Mouse (Mus musculus) limb, embryonic 12.5 days (tissue): Measurements from ENCODE around the gene Slc26a1. TPM values are rescaled to one million over a fixed set of nuclear protein-coding genes. Genes with fewer than 3 reads are reported as not detected.
A peak's percentile ranks its signal among the peaks of the same experiment; 100 is the strongest.

Source experiments
- ATAC-seq: fragments of 200-750 bp; cut with Nextera tagmentation; 2 replicates; pipeline ENCODE4 v1.8.0; 2017; ENCODE audit warnings: low read depth, moderate TSS enrichment; ENCODE audit not compliant: insufficient number of reproducible peaks, insufficient read depth, low FRiP score, low TSS enrichment
- H3K27ac ChIP-seq: fragments of 300-500 bp; sonication (generic); 2 replicates; pipeline ENCODE4 v1.5.1; 2016; ENCODE audit warnings: mild to moderate bottlenecking, moderate library complexity
- H3K27me3 ChIP-seq: fragments of 300-500 bp; sonication (generic); 2 replicates; pipeline ENCODE4 v1.6.1; 2016; ENCODE audit warnings: mild to moderate bottlenecking, moderate library complexity
- H3K36me3 ChIP-seq: fragments of 300-500 bp; sonication (generic); 2 replicates; pipeline ENCODE4 v1.6.1; 2016; ENCODE audit warnings: mild to moderate bottlenecking, moderate library complexity
- H3K4me1 ChIP-seq: fragments of 300-500 bp; sonication (generic); replicated peaks from 2 replicates; pipeline ENCODE4 v1.6.1; 2016
- H3K4me2 ChIP-seq: fragments of 300-500 bp; sonication (generic); 2 replicates; pipeline ENCODE4 v1.6.1; 2016; ENCODE audit warnings: mild to moderate bottlenecking, moderate library complexity
- H3K4me3 ChIP-seq: fragments of 300-500 bp; sonication (generic); replicated peaks from 2 replicates; pipeline ENCODE4 v1.5.1; 2016; ENCODE audit warnings: mild to moderate bottlenecking
- H3K9ac ChIP-seq: fragments of 300-500 bp; sonication (generic); replicated peaks from 2 replicates; pipeline ENCODE4 v1.6.1; 2016; ENCODE audit warnings: mild to moderate bottlenecking, moderate library complexity
- H3K9me3 ChIP-seq: fragments of 300-500 bp; sonication (generic); 2 replicates; pipeline ENCODE4 v1.6.1; 2016; ENCODE audit warnings: mild to moderate bottlenecking, moderate library complexity
- WGBS: fragments of 180-500 bp; shearing (Covaris S2); methylation state at CpG from one replicate; pipeline ENCODE4 v1.1.7; 2016; 5-methylcytosine and 5-hydroxymethylcytosine counted together
- polyA plus RNA-seq: library from polyadenylated mRNA; unstranded; fragments of >200 nt; fragmentation: Nextera tagmentation; extraction: Ambion mirVana; gene quantifications from 2 replicates; pipeline ENCODE4 v1.2.1, GENCODE M21; 2016

Gene Slc26a1
- polyA plus RNA-seq, 1 experiment from 2014 or later: 1.1 TPM

DNA sequence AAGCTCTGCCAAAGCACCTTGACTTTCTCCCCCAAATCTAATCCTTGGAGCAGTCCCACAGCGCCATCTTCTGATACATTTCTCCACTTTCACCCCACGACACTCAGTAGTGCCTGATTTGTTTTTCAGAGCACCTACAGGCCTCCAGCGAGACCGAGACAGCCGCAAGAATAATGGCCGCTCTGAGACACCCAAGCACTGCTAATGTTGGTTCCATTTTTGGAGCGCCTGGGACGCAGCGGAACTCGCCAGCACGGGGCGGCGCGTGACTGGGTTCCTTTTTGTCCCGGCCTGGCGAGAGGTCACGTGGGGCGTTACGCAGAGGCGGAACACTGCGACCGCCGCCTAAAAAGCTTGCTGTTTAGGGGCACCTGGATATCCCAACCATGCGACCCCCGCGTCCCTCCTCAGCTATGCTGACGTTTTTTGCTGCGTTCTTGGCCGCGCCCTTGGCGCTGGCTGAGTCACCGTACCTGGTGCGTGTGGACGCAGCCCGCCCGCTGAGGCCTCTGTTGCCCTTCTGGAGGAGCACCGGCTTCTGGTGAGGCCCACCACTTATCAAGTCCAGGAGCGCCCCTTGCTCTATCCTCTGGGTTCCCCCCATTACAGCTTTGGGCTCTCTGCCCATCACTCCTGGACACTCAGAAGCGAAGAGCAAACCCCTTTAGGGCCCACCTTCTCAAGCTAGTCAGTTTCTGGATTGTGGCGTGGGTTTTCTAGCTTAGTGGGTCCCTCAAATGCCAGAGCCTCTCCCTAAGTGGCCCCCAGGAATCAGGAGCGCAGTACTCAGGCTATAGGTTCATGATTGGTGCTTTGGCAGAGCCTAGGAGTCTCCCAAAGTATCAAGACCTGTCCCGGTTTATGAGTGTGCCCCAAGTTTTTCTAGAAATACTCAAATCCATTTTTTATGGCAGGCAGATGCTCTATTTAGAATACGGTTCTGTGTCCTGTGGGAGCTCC, 6.1 kb downstream of the Slc26a1 start, which contains the start of gene Dgkq:
Dgkq (minus strand) TSS at position 696 of the 960 bp plus-strand sequence.
- peak within 1 kb of the TSS; percentile 93 for H3K27ac ChIP-seq
- WGBS: 7% methylated on average over 43 of the region's 43 CpGs
- H3K27me3 ChIP-seq: no peaks in the 10 kb centered on the region
- peaks cover 15% of the 10 kb centered on the region for H3K4me1 ChIP-seq
- H3K4me2 ChIP-seq: peak within 1 kb of the TSS; percentile 75
- peaks cover 23% of the 10 kb centered on the region for H3K36me3 ChIP-seq
- no peaks in the 10 kb centered on the region for H3K9me3 ChIP-seq
- H3K9ac ChIP-seq: peak within 1 kb of the TSS; percentile 76
- H3K4me3 ChIP-seq: peak within 1 kb of the TSS; percentile 53
- ATAC-seq: peak; percentile 81

DNA sequence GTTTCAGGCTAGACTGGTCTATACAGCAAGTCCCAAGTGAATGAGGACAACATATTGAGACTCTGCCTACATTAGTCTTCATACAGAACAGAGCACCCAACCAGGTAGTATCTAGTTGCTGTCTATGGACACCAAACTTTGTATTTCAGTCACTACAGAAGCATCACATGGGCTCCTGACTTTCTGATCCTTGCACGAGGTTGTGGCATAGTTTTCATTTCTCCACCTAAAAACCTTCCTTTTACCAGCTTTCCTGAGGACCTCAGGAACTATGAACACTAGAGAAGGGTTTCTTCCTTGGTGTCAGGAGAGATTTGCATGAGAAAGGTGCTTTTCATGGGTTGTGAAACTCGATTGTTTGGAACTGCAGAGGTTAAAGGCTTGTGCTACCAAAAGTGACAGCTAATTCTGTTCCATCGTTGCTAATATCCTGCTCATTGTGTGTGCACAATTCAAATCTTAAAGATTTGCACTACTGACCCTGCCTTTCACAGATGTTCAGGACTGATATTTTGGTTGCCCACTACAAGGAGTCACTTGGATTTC, 6.9 kb downstream of the Slc26a1 start:
- no peaks in the 10 kb centered on the region for H3K27me3 ChIP-seq
- peak overlapping the region; percentile 76 for H3K9ac ChIP-seq
- H3K4me1 ChIP-seq: peaks cover 10% of the 10 kb centered on the region
- peak overlapping the region; percentile 93 for H3K27ac ChIP-seq
- WGBS: 15% methylated on average over 3 of the region's 3 CpGs
- peak overlapping the region; percentile 53 for H3K4me3 ChIP-seq
- ATAC-seq: no peak
- H3K9me3 ChIP-seq: no peaks in the 10 kb centered on the region
- peaks cover 23% of the 10 kb centered on the region for H3K36me3 ChIP-seq
- peak overlapping the region; percentile 75 for H3K4me2 ChIP-seq

DNA sequence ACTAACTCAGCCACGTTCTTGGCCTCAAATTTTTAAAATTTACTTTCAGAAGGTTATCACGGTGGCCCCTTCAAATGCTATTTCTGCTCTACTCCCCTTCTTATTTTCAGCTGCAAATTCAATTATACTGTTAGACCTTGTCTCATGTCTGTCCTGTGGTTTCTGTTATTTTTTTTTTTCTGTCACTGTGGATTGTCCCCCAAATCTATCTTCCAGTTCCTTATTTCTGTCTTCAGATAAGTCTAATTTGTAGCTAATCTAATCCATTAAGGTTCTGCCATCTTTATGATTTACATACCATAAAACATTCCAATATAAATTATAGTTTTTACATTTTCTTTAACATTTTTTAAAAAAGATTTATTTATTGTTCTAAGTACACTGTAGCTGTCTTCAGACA, 8.0 kb downstream of the Slc26a1 start:
- 78% methylated on average over 2 of the region's 2 CpGs for whole genome bisulfite sequencing
- H3K9ac ChIP-seq: no peak overlapping the region
- no peak overlapping the region for H3K4me3 ChIP-seq
- H3K4me1 ChIP-seq: peaks cover 10% of the 10 kb centered on the region
- H3K27ac ChIP-seq: no peak overlapping the region
- H3K9me3 ChIP-seq: no peaks in the 10 kb centered on the region
- no peak overlapping the region for H3K4me2 ChIP-seq
- H3K27me3 ChIP-seq: peaks cover 5% of the 10 kb centered on the region; the same call in 1 of the 2 replicates
- no peak for ATAC-seq
- peaks cover 13% of the 10 kb centered on the region for H3K36me3 ChIP-seq

DNA sequence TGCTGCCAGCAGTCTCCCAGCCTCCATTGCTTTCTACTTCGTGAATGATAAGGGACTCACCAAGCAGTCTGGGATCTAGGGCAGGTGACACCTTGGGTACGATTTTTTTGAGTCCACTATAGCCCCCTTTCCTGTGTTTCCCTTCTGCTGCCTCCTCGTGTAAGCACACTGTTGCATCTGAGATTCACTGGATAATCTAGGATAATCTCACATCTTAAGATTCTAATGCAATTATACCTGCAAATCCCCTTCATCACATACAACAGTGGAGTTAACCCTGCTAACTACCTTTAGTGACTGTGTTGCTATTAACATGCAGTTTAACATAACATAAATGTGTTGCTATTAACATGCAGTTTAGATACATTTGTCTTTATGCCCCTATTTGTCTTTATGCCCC, 10.3 kb downstream of the Slc26a1 start:
- H3K4me2 ChIP-seq: no peak overlapping the region
- no peaks in the 10 kb centered on the region for H3K36me3 ChIP-seq
- H3K27me3 ChIP-seq: peaks cover 5% of the 10 kb centered on the region; the same call in 1 of the 2 replicates
- H3K4me1 ChIP-seq: peaks cover 12% of the 10 kb centered on the region
- no peaks in the 10 kb centered on the region for H3K9me3 ChIP-seq
- no peak overlapping the region for H3K27ac ChIP-seq
- WGBS: 44% methylated on average over 3 of the region's 3 CpGs
- no peak overlapping the region for H3K4me3 ChIP-seq
- no peak for ATAC-seq
- H3K9ac ChIP-seq: no peak overlapping the region

DNA sequence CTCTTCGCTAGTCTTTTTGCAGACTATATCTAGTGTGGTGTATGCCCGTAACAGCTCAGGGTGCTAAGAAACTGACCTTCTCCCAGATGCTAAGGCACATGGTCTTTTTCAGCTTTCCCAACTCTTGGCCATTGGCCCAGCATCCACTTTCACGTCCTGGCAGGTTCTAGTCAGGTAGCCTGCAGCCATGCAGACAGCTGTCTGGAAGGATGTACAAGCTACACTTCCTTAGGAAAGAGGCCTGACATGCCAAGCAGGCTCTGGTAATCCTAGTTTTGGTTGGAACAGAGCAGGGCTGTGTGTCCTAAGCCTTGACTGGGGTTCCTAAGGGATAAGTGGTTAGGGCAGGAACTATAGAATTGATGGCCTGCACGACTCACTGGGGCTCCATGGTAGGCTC, 12.6 kb downstream of the Slc26a1 start:
- Histone ChIP-seq H3K9ac (no peak overlapping the region), H3K4me1 (peaks cover 19% of the 10 kb centered on the region), H3K36me3 (peaks cover under 1% of the 10 kb centered on the region; the same call in 1 of the 2 replicates), H3K4me2 (no peak overlapping the region), H3K9me3 (no peaks in the 10 kb centered on the region), H3K27ac (no peak overlapping the region), H3K27me3 (peaks cover 5% of the 10 kb centered on the region; the same call in 1 of the 2 replicates), H3K4me3 (no peak overlapping the region)
- ATAC-seq: no peak
- WGBS: 86% methylated on average over 4 of the region's 4 CpGs

DNA sequence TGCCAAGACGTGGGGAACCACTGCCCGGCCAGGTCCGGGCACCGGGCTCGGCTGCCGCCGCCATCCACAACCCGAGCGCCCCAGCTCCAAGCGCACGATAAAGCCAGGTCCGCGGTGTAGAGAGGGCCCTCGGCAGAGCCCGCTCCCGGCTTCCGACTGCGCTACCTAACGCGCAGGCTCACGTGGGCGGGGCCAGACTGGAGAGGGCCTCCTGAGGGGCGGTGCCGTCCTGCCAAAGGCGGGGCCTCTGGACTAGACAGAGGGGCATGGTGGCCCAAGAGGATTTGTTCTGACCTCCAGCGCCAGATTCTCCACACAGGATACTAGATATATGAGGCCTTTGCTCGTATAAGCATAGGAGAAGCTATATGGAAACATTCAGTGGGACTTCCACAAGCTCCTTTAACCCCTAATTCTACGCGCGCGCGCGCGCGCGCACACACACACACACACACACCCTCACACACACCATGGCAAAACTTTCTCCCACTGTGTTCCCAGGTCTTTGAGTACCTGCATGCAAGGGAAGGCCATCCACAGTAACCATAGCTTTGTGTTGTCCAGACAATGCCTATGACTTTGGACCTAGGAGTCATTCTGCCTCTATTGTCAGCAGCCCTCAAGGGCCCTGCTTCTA, 14.6 kb downstream of the Slc26a1 start:
- 13% methylated on average over 36 of the region's 36 CpGs for WGBS
- peak; percentile 94 for ATAC-seq
- H3K4me1 ChIP-seq: peaks cover 19% of the 10 kb centered on the region
- H3K27ac ChIP-seq: peak overlapping the region; percentile 23; the same call in 1 of the 2 replicates
- H3K27me3 ChIP-seq: peaks cover 5% of the 10 kb centered on the region; the same call in 1 of the 2 replicates
- peaks cover 21% of the 10 kb centered on the region for H3K36me3 ChIP-seq
- peak overlapping the region; percentile 88 for H3K9ac ChIP-seq
- H3K9me3 ChIP-seq: no peaks in the 10 kb centered on the region
- peak overlapping the region; percentile 90 for H3K4me2 ChIP-seq
- peak overlapping the region; percentile 83 for H3K4me3 ChIP-seq

DNA sequence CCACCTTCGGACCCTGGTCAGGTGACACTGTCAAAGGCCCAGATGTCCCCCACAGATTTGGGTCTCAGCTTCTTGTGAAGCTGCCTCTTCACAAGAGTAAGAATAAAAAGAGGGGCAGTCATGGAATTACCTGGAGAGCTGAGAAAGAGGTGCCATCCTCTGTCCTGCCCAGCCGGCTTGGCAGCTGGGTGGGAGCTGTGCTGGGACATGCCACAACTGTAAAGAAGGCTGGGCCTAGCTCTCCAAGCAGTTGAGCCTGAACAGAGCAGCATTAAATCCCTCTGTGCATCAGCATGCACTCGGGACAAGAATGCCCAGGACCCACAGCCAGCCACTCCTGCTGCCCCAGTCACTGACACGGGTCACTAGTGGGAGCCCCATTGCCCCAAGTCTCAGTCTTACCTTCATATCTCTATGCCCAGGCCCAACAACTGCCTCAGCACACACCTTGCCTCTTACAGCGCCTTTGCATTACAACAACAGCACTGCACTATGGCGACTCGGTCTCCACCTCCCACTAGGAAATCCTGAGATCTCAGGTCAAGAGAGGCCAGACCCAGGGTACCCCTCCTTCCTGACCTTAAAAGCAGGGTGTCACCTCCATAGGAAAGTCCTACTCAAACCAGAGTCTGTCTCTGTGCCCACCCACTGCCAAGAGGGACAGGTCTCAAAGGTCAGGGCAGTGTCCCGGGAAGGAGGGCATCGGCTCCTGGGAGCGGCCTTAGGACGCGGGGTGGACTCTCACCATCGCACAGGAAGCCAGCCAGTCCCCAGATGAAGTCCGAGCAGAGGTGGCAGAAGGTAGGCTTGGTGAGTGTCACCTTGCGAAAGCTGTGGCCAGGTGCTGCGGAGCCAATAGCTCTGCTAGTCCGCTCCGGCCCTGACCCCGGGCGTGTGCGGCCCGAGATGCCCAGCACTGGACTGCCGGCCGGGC, 15.4 kb downstream of the Slc26a1 start, which contains the start of gene Idua:
Idua (plus strand) TSS at position 634 of the 934 bp plus-strand sequence.
- ATAC-seq: peak; percentile 21
- WGBS: 9% methylated on average over 24 of the region's 24 CpGs
- peak within 1 kb of the TSS; percentile 23; the same call in 1 of the 2 replicates for H3K27ac ChIP-seq

DNA sequence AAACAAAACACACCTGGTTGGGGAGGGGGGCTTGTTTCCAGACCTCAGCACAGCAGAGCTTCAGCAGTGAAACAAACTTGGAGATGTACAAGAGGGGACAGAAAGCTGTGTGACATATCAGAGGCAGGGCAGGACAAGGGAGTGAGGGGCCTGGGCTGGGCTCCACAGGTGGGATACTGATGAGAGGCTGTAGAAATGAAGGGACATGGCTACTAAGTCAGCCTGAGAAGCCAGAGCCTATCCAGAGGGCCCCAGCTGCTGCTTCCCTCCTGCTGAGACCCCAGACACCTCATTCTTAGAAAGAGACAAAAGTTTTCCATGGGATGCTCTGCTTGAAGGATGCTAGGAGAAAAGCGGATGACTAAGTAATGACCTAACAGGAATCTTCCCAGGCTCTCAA, 16.8 kb downstream of the Slc26a1 start:
- no peak overlapping the region for H3K9ac ChIP-seq
- no peak overlapping the region for H3K4me3 ChIP-seq
- H3K27ac ChIP-seq: no peak overlapping the region
- no peak for ATAC-seq
- H3K4me1 ChIP-seq: peaks cover 19% of the 10 kb centered on the region
- peaks cover 5% of the 10 kb centered on the region; the same call in 1 of the 2 replicates for H3K27me3 ChIP-seq
- peaks cover 43% of the 10 kb centered on the region for H3K36me3 ChIP-seq
- H3K9me3 ChIP-seq: no peaks in the 10 kb centered on the region
- H3K4me2 ChIP-seq: no peak overlapping the region
- WGBS: 91% methylated on average over 1 of the region's 1 CpGs

More for the DNA sequence above, 15.4 kb downstream of the Slc26a1 start, which contains the start of gene Idua:
- Histone ChIP-seq H3K4me3 (peak within 1 kb of the TSS; percentile 83), H3K9me3 (no peaks in the 10 kb centered on the region), H3K4me2 (peak within 1 kb of the TSS; percentile 90), H3K36me3 (peaks cover 29% of the 10 kb centered on the region), H3K9ac (peak within 1 kb of the TSS; percentile 88), H3K4me1 (peaks cover 19% of the 10 kb centered on the region), H3K27me3 (peaks cover 5% of the 10 kb centered on the region; the same call in 1 of the 2 replicates)

DNA sequence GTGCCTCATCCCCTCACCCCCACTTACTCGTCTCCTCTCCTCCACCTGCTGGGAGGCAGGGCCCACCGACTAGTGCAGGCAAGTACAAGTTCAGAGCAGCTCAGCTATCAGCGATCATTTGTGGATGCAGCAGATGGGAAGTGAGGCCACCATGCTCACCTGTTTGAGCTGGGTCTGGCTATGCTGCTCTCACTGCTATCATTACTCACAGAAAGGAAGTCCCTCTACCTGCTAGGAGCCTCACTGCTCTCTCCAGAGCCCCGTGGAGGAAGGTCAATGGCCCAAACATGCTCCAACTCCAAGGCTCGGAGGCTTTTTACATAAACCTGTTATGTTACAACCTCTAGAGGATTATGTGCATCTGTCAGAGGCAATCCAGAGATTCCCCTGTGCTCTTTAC, 18.0 kb downstream of the Slc26a1 start:
- Histone ChIP-seq H3K4me3 (no peak overlapping the region), H3K9ac (no peak overlapping the region), H3K9me3 (no peaks in the 10 kb centered on the region), H3K27ac (no peak overlapping the region), H3K36me3 (peaks cover 55% of the 10 kb centered on the region), H3K27me3 (no peaks in the 10 kb centered on the region), H3K4me1 (peaks cover 19% of the 10 kb centered on the region), H3K4me2 (no peak overlapping the region)
- no peak for ATAC-seq
- 79% methylated on average over 5 of the region's 5 CpGs for WGBS
